Mouse (Mus musculus): ENCODE data around the gene Smarca5. TPM values are rescaled to one million over a fixed set of nuclear protein-coding genes. Genes with fewer than 3 reads are reported as not detected.

Gene Smarca5
- polyA plus RNA-seq, 1 experiment from 2014 or later: 51.6 TPM

DNA sequence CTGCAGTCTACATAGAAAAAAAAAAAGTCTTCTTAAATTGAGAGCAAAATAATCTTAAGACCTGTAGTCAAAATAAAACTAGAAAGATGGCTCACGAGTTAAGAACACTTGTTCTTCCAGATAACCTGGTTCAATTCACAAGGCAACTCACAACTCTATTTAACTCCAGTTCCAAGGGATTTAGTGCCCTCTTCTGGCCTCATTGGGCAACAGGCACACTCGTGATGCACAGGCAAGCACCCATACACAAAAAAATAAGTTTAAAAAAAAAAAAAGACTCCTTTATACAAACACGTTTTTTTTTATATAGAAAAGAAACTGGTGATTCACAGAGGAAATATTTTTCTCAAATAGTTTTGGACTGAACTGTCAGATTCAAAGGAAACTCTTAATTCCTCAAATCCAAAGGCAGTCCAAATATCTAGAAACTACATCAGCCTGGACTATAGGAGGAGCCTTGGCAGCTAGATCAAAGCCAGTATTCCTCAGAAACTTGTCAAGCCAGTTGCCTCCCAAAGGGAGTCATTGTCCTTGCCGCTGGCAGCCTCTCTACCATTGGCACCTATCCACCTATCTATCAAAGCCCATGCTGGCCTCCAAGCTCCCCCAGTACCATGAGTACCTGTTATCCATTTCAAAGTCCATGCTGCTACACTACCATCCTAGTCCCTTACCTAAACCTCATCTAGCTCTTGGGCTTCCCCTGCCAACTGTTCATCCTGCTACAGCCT, 28.5 kb downstream of the Smarca5 start:
- ATAC-seq (replicated peaks; ENCODE audit: insufficient number of reproducible peaks, low FRiP score, low TSS enrichment): no peak
- no peak overlapping the region for H3K27ac ChIP-seq (ENCODE audit: low read depth, low read length)
- H3K4me3 ChIP-seq (ENCODE audit: low read depth, low read length): no peak overlapping the region
- no peaks in the 10 kb centered on the region for H3K27me3 ChIP-seq (ENCODE audit: control insufficient read depth, insufficient read depth, low read length)
- H3K9me3 ChIP-seq (replicated peaks; ENCODE audit: control insufficient read depth, low read length): no peaks in the 10 kb centered on the region; the same call in 1 of the 2 replicates
- WGBS (ENCODE audit: insufficient replicate concordance): 83% methylated on average over 4 of the region's 4 CpGs
- H3K4me2 ChIP-seq: no peak overlapping the region
- H3K36me3 ChIP-seq (ENCODE audit: control insufficient read depth, insufficient read depth, low read length): peaks cover 25% of the 10 kb centered on the region
- H3K9ac ChIP-seq (ENCODE audit: low read depth, low read length): no peak overlapping the region
- no peaks in the 10 kb centered on the region for H3K4me1 ChIP-seq (ENCODE audit: control insufficient read depth, insufficient read depth, low read length)

DNA sequence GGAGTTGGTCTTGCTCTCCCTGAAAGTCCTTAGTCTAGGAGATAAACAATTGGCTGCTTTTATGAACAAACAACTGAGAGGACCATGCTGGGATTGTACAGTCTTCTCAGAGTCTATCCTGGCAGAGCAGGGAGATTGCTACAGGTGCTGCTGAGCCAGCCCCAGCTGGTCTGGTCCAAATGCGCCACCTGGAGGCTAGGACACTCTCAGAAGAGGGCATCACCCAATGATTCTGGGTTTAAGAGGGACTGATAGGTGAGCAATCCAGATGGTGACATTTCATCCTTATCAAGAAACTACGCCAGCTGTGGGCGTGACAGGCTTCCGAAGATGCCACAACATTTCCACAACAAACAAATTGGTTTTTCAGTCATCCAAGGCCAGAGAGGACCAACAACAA, 51.2 kb downstream of the Smarca5 start:
- ATAC-seq (replicated peaks; ENCODE audit: insufficient number of reproducible peaks, low FRiP score, low TSS enrichment): no peak
- H3K27ac ChIP-seq (ENCODE audit: low read depth, low read length): no peak overlapping the region
- no peaks in the 10 kb centered on the region for H3K9me3 ChIP-seq (replicated peaks; ENCODE audit: control insufficient read depth, low read length)
- no peak overlapping the region for H3K4me3 ChIP-seq (ENCODE audit: low read depth, low read length)
- no peak overlapping the region for H3K9ac ChIP-seq (ENCODE audit: low read depth, low read length)
- H3K36me3 ChIP-seq (ENCODE audit: control insufficient read depth, insufficient read depth, low read length): no peaks in the 10 kb centered on the region
- 23% methylated on average over 4 of the region's 4 CpGs for WGBS (ENCODE audit: insufficient replicate concordance)
- H3K4me2 ChIP-seq: no peak overlapping the region
- no peaks in the 10 kb centered on the region for H3K27me3 ChIP-seq (ENCODE audit: control insufficient read depth, insufficient read depth, low read length)
- no peaks in the 10 kb centered on the region for H3K4me1 ChIP-seq (ENCODE audit: control insufficient read depth, insufficient read depth, low read length)

DNA sequence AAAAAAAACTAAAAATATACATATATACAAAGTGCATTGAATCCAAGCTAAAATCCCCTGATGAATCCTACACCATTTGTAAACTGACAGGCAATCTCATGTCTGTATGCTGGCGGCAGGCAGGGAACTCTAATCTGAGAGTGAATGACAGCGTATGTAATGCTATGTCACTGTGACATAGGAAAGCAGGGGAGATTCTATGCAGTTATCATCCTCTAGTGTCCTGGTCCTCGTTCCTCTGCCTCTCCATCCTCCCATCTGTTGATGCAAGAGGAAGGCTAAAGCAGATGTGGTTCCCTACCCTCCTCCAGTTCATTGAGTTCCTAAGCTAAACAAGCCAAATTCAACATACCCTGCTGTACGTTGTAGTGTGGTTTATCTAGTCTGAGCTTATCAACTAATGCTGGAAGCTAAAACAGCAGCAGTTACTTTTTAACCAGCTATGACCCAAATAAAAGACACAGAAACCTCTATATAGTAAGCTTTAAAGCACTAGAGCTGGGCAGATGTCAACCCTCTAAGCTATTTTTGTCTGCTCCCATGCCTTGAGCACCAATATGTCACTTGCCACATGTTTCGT, 55.5 kb downstream of the Smarca5 start:
- H3K4me1 ChIP-seq (ENCODE audit: control insufficient read depth, insufficient read depth, low read length): no peaks in the 10 kb centered on the region
- no peak overlapping the region for H3K4me2 ChIP-seq
- no peaks in the 10 kb centered on the region for H3K9me3 ChIP-seq (replicated peaks; ENCODE audit: control insufficient read depth, low read length)
- H3K9ac ChIP-seq (ENCODE audit: low read depth, low read length): no peak overlapping the region
- no peak overlapping the region for H3K27ac ChIP-seq (ENCODE audit: low read depth, low read length)
- H3K36me3 ChIP-seq (ENCODE audit: control insufficient read depth, insufficient read depth, low read length): no peaks in the 10 kb centered on the region
- no peaks in the 10 kb centered on the region for H3K27me3 ChIP-seq (ENCODE audit: control insufficient read depth, insufficient read depth, low read length)
- WGBS (ENCODE audit: insufficient replicate concordance): 44% methylated on average over 5 of the region's 5 CpGs
- no peak overlapping the region for H3K4me3 ChIP-seq (ENCODE audit: low read depth, low read length)
- ATAC-seq (replicated peaks; ENCODE audit: insufficient number of reproducible peaks, low FRiP score, low TSS enrichment): no peak

- no peaks in the 10 kb centered on the region for H3K9me3 ChIP-seq (replicated peaks; ENCODE audit: control insufficient read depth, low read length)
- no peak overlapping the region for H3K9ac ChIP-seq (ENCODE audit: low read depth, low read length)
- 70% methylated on average over 5 of the region's 5 CpGs for WGBS (ENCODE audit: insufficient replicate concordance)
- H3K27ac ChIP-seq (ENCODE audit: low read depth, low read length): no peak overlapping the region
- no peak for ATAC-seq (replicated peaks; ENCODE audit: insufficient number of reproducible peaks, low FRiP score, low TSS enrichment)
- no peaks in the 10 kb centered on the region for H3K36me3 ChIP-seq (ENCODE audit: control insufficient read depth, insufficient read depth, low read length)
- no peak overlapping the region for H3K4me3 ChIP-seq (ENCODE audit: low read depth, low read length)
- H3K27me3 ChIP-seq (ENCODE audit: control insufficient read depth, insufficient read depth, low read length): no peaks in the 10 kb centered on the region
- H3K4me1 ChIP-seq (ENCODE audit: control insufficient read depth, insufficient read depth, low read length): no peaks in the 10 kb centered on the region
- no peak overlapping the region for H3K4me2 ChIP-seq
These were observed 56.7 kb downstream of the Smarca5 start for GRCm38 (mm10) chr8:80682594-80682993.

GRCm38 (mm10) chr8:80669277-80669901, 69.9 kb downstream of the Smarca5 start:
- no peak for ATAC-seq (replicated peaks; ENCODE audit: insufficient number of reproducible peaks, low FRiP score, low TSS enrichment)
- 67% methylated on average over 17 of the region's 17 CpGs for WGBS (ENCODE audit: insufficient replicate concordance)
- Histone ChIP-seq H3K9ac (ENCODE audit: low read depth, low read length) (no peak overlapping the region), H3K4me3 (ENCODE audit: low read depth, low read length) (no peak overlapping the region), H3K4me1 (ENCODE audit: control insufficient read depth, insufficient read depth, low read length) (no peaks in the 10 kb centered on the region), H3K9me3 (replicated peaks; ENCODE audit: control insufficient read depth, low read length) (no peaks in the 10 kb centered on the region), H3K4me2 (no peak overlapping the region), H3K27me3 (ENCODE audit: control insufficient read depth, insufficient read depth, low read length) (no peaks in the 10 kb centered on the region), H3K36me3 (ENCODE audit: control insufficient read depth, insufficient read depth, low read length) (no peaks in the 10 kb centered on the region), H3K27ac (ENCODE audit: low read depth, low read length) (no peak overlapping the region)

DNA sequence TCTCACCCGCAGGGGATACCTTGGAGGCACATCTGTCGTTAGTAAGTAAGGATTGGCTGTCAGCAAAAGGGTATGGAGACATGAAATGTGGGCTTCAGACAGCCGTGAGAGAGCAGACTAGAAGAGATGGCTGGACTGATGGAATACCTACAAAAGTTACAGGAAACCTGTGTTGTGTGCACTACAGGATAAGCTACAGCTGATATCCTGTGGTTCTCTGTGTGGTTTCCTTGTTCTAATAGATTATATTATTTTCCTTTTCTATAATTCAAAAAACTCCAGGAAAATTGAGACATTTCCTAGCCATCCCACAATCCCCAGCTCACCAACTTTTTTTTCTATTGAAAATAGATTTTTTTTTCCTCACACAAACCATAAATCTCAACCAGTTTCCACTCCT, 75.8 kb downstream of the Smarca5 start:
- Histone ChIP-seq H3K9me3 (replicated peaks; ENCODE audit: control insufficient read depth, low read length) (no peaks in the 10 kb centered on the region), H3K36me3 (ENCODE audit: control insufficient read depth, insufficient read depth, low read length) (no peaks in the 10 kb centered on the region), H3K27ac (ENCODE audit: low read depth, low read length) (no peak overlapping the region), H3K4me1 (ENCODE audit: control insufficient read depth, insufficient read depth, low read length) (peaks cover 6% of the 10 kb centered on the region; the same call in 1 of the 2 replicates), H3K4me2 (no peak overlapping the region), H3K4me3 (ENCODE audit: low read depth, low read length) (no peak overlapping the region), H3K9ac (ENCODE audit: low read depth, low read length) (no peak overlapping the region), H3K27me3 (ENCODE audit: control insufficient read depth, insufficient read depth, low read length) (no peaks in the 10 kb centered on the region)
- ATAC-seq (replicated peaks; ENCODE audit: insufficient number of reproducible peaks, low FRiP score, low TSS enrichment): no peak
- WGBS (ENCODE audit: insufficient replicate concordance): 64% methylated on average over 3 of the region's 3 CpGs

DNA sequence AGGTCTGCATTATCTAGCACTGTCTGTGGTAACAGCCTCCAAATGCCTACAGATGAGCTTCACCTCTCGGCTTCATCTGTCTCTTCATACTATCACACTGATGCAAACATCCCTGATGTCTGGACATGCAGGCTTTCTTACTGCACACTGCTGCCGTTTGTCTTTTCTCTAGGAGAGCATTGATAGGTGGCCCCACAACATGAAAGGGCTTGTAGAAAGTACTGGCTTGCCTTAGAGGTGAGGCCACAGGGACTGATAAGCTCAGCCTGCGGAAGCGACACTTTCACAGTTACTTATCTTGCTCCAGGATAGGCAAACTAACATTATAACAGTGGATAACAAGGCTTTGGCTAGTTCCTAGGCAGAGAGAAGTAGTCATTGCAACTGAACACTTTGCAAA, 78.2 kb downstream of the Smarca5 start:
- WGBS (ENCODE audit: insufficient replicate concordance): 21% methylated on average over 4 of the region's 4 CpGs
- Histone ChIP-seq H3K4me2 (no peak overlapping the region), H3K9me3 (replicated peaks; ENCODE audit: control insufficient read depth, low read length) (no peaks in the 10 kb centered on the region), H3K4me1 (ENCODE audit: control insufficient read depth, insufficient read depth, low read length) (peaks cover 6% of the 10 kb centered on the region; the same call in 1 of the 2 replicates), H3K27me3 (ENCODE audit: control insufficient read depth, insufficient read depth, low read length) (no peaks in the 10 kb centered on the region), H3K9ac (ENCODE audit: low read depth, low read length) (no peak overlapping the region), H3K36me3 (ENCODE audit: control insufficient read depth, insufficient read depth, low read length) (no peaks in the 10 kb centered on the region), H3K27ac (ENCODE audit: low read depth, low read length) (no peak overlapping the region), H3K4me3 (ENCODE audit: low read depth, low read length) (no peak overlapping the region)
- no peak for ATAC-seq (replicated peaks; ENCODE audit: insufficient number of reproducible peaks, low FRiP score, low TSS enrichment)

DNA sequence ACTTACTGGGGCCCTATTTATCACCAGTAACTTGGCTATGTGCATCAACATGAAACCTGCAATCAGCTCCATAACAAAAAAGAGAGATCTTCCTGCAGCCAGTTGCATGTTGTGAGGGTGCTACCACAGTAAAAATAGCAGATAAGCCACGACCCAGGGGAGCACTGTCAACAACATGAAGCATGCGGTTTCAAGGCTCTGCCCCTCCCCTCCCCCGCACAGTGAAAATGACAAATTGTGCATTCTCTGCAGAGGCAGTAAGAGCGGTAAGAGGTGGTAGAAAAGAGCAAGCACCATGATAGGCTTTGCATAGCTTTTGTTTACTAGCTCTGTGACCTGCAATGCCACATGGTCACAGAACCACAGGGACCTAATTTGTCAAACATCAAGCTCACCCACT, 81.7 kb downstream of the Smarca5 start:
- H3K4me1 ChIP-seq (ENCODE audit: control insufficient read depth, insufficient read depth, low read length): peaks cover 6% of the 10 kb centered on the region; the same call in 1 of the 2 replicates
- H3K4me3 ChIP-seq (ENCODE audit: low read depth, low read length): no peak overlapping the region
- no peaks in the 10 kb centered on the region for H3K36me3 ChIP-seq (ENCODE audit: control insufficient read depth, insufficient read depth, low read length)
- H3K27me3 ChIP-seq (ENCODE audit: control insufficient read depth, insufficient read depth, low read length): no peaks in the 10 kb centered on the region
- 21% methylated on average over 4 of the region's 4 CpGs for WGBS (ENCODE audit: insufficient replicate concordance)
- no peak overlapping the region for H3K27ac ChIP-seq (ENCODE audit: low read depth, low read length)
- no peak overlapping the region for H3K9ac ChIP-seq (ENCODE audit: low read depth, low read length)
- H3K4me2 ChIP-seq: no peak overlapping the region
- no peaks in the 10 kb centered on the region for H3K9me3 ChIP-seq (replicated peaks; ENCODE audit: control insufficient read depth, low read length)
- ATAC-seq (replicated peaks; ENCODE audit: insufficient number of reproducible peaks, low FRiP score, low TSS enrichment): no peak
